Mouse (Mus musculus): ENCODE results near the gene Nsd2. TPM values are rescaled to one million over a fixed set of nuclear protein-coding genes. Genes with fewer than 3 reads are reported as not detected.
A peak's percentile ranks its signal among the peaks of the same experiment; 100 is the strongest.

Gene Nsd2
- polyA plus RNA-seq, 1 experiment from 2014 or later, result 129 TPM

DNA sequence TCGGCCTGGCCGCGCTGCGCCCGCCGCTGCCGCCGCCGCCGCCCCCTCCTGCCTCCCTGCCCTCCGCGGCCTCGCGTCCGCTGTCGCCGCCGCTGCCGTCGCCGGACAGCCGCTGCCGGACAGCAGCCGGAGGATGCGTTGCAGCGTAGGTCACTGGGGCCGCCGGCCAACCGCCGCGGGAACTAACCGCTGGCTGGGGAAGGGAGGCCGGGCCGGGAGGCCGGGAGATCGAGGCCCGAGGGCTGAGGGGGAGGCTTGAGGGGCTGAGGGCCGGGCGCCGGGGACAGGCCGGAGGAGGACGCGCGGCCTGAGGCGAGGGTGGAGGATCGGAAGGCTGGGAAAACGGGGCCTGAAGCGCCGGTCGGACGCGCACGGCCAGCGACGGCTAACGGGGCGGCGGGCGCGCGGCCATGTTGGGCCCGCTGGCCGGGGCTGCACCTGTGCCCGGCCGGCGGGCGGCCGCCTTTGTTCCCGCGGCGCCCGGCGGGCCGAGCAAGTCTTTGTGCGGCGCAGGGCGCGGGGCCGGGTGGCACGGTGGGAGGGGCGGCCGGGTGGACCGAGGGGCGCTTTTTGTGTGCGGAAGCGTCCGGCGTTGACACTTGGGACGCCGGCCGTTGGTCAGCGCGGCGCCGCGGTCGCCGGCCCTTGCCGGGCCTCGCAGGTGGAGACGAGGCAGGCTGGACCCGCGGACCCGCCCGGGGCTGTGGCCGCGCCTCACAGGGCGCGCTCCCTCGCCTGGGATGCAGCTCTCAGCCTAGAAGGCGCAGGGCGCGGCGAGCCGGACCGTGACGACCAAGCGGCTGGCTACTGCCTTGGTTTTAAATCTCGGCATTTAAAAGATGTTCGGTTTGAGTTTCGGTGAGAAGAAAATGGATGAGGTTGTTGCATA is 452 bp downstream of the Nsd2 start:
- peak overlapping the region; percentile 100 for H3K27ac ChIP-seq
- peaks cover 57% of the 10 kb centered on the region for H3K4me1 ChIP-seq
- peak overlapping the region; percentile 100 for H3K9ac ChIP-seq
- WGBS, result under 1% methylated on average over 75 of the region's 121 CpGs
- no peaks in the 10 kb centered on the region for H3K9me3 ChIP-seq
- no peaks in the 10 kb centered on the region for H3K27me3 ChIP-seq
- ATAC-seq (ENCODE audit: low FRiP score), result peak; percentile 51
- peaks cover 3% of the 10 kb centered on the region; the same call in 1 of the 2 replicates for H3K36me3 ChIP-seq (replicated peaks)
- H3K4me3 ChIP-seq (replicated peaks), result peak overlapping the region; percentile 99
- H3K4me2 ChIP-seq, result peak overlapping the region; percentile 84

DNA sequence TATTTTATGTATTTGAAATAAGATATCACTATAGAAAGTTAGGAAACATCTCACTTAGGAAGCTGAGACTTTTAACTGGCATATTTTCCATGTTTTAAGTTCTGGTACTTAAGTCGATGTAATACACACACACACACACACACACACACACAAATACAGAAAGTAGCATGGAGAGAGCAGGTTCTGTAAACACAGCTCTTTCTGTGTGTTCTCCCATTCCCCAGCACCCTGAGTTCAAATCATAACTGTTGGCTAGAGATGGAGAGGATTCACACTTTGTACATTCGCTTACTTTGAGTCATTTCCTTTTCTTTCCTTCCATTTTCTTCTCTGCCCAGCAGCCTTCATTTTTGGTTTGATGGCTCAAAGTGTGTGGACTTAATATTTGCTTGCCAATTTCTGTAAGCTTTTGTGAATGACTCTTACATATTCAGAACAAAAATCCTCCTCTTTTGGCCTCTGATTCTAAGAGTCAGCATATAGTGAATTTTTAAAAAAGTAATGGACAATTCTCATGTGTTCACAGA is 1.4 kb downstream of the Nsd2 start:
- peak overlapping the region; percentile 84 for H3K4me2 ChIP-seq
- no peaks in the 10 kb centered on the region for H3K9me3 ChIP-seq
- peaks cover 64% of the 10 kb centered on the region for H3K4me1 ChIP-seq
- ATAC-seq (ENCODE audit: low FRiP score), result no peak
- no peaks in the 10 kb centered on the region for H3K27me3 ChIP-seq
- WGBS, result 51% methylated on average over 2 of the region's 2 CpGs
- H3K4me3 ChIP-seq (replicated peaks), result peak overlapping the region; percentile 99
- no peak overlapping the region for H3K27ac ChIP-seq
- H3K9ac ChIP-seq, result peak overlapping the region; percentile 100
- H3K36me3 ChIP-seq (replicated peaks), result peaks cover 3% of the 10 kb centered on the region; the same call in 1 of the 2 replicates

DNA sequence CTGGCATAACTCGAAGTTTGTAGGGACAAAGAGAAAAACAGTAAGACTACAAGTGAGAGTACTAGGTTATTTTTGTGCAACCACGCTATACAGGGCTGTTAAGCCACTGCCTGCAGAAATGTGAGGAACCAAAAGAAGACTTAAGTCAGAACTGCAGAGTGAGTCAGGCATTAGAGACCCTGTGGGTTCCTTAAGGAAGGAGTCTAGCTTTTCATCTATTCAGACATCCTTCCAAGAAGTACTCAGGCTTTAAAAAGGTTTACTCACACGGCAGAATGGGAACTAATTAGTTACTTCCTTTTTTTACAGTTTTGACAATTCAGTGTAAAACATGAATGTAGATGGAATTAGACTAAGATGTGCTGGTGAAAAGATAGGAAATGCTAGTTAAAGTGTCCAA is 1.9 kb downstream of the Nsd2 start:
- Histone ChIP-seq H3K9me3 (no peaks in the 10 kb centered on the region), H3K4me2 (peak overlapping the region; percentile 84), H3K4me3 (replicated peaks) (peak overlapping the region; percentile 99), H3K9ac (peak overlapping the region; percentile 100), H3K4me1 (peaks cover 64% of the 10 kb centered on the region), H3K27me3 (no peaks in the 10 kb centered on the region), H3K36me3 (replicated peaks) (peaks cover 3% of the 10 kb centered on the region; the same call in 1 of the 2 replicates), H3K27ac (no peak overlapping the region)
- no peak for ATAC-seq (ENCODE audit: low FRiP score)
- WGBS, result 17% methylated on average over 3 of the region's 3 CpGs

DNA sequence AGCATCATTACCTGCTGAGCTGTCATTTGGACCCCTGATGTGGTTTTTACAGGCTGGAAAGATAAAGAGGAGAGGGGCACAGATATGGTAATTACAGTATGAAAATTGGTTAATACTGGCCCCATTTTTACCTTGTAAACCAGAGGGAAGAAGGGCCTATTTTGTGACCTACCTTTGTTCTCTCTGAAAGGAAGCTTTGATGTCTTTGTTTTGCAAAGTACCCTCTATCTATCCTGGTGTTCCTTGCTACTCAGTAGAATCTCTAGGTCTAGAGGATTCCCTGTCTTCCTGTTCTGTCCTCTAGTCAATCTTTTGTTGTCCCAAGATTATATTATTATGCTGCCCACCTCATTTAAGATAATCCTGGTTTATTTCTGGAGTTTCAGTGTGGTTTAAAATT is 5.5 kb downstream of the Nsd2 start:
- no peak overlapping the region for H3K4me3 ChIP-seq (replicated peaks)
- no peak for ATAC-seq (ENCODE audit: low FRiP score)
- no peaks in the 10 kb centered on the region for H3K9me3 ChIP-seq
- no peak overlapping the region for H3K27ac ChIP-seq
- H3K9ac ChIP-seq, result no peak overlapping the region
- H3K36me3 ChIP-seq (replicated peaks), result peaks cover 12% of the 10 kb centered on the region
- 0 out of 2 replicates have a peak overlapping the region, but pooled peaks have one; percentile 11 for H3K4me2 ChIP-seq
- peaks cover 44% of the 10 kb centered on the region for H3K4me1 ChIP-seq
- H3K27me3 ChIP-seq, result no peaks in the 10 kb centered on the region

DNA sequence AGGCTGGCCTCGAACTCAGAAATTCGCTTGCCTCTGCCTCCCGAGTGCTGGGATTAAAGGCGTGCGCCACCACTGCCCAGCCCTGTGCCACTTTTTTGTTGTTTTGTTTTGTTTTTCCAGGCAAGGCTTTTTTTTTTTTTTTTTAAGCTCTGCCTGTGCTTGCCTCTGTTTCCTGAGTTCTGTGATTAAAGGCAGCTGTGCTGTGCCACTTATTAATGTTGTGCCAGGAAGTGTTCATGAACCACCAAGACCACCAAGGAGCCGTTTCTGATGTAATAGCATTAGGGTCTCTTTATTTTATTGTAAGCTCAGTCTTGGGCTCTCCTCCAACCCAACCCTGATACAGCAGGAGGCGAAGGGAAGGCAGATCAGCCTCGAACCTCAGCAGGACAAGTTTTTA is 7.6 kb downstream of the Nsd2 start:
- Histone ChIP-seq H3K9ac (no peak overlapping the region), H3K27ac (no peak overlapping the region), H3K4me3 (replicated peaks) (no peak overlapping the region), H3K4me2 (no peak overlapping the region), H3K27me3 (no peaks in the 10 kb centered on the region), H3K4me1 (peaks cover 32% of the 10 kb centered on the region), H3K36me3 (replicated peaks) (peaks cover 16% of the 10 kb centered on the region), H3K9me3 (no peaks in the 10 kb centered on the region)
- ATAC-seq (ENCODE audit: low FRiP score), result no peak
- 87% methylated on average over 8 of the region's 8 CpGs for WGBS

DNA sequence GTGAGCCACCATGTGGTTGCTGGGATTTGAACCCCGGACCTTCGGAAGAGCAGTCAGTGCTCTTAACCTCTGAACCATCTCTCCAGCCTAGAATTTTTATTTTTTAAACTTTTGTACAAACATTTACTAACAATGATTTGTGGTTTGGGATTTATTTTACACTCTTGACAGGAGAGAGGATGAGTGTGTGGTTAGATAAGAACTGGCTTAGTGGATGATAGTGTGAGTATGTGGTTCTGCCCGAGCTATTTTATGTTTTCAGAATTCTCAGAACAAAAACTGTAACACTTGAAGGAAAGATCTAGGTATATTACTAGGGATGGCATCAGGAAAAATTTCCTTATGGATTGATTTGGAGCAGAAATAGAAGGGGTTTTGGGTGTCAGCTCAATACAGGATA is 9.4 kb downstream of the Nsd2 start:
- Histone ChIP-seq H3K27me3 (no peaks in the 10 kb centered on the region), H3K4me2 (no peak overlapping the region), H3K36me3 (replicated peaks) (peaks cover 16% of the 10 kb centered on the region; the same call in 1 of the 2 replicates), H3K27ac (no peak overlapping the region), H3K9me3 (no peaks in the 10 kb centered on the region), H3K4me1 (peaks cover 19% of the 10 kb centered on the region), H3K4me3 (replicated peaks) (no peak overlapping the region), H3K9ac (no peak overlapping the region)
- 95% methylated on average over 3 of the region's 3 CpGs for WGBS
- no peak for ATAC-seq (ENCODE audit: low FRiP score)

DNA sequence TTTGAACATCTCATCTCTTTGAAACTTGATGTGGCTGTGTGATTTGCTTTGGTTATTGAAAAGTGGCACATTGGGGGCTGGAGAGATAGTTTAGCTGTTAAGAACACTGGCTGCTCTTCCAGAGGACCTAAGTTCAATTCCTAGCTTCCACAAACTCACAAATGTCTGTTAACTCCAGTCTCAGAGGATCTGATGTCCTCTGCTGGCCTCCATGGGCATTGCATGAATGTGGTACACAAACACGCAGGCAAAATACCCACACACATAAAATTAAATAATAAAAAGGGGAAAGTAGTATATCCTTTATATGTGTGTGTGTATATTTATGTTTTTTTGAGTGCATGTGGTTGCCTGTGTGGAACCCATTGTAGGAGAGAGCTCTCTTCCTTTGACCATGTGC is 10.3 kb downstream of the Nsd2 start:
- Histone ChIP-seq H3K36me3 (replicated peaks) (peaks cover 12% of the 10 kb centered on the region; the same call in 1 of the 2 replicates), H3K4me1 (peaks cover 11% of the 10 kb centered on the region), H3K4me2 (no peak overlapping the region), H3K27ac (no peak overlapping the region), H3K4me3 (replicated peaks) (no peak overlapping the region), H3K9me3 (no peaks in the 10 kb centered on the region), H3K27me3 (no peaks in the 10 kb centered on the region), H3K9ac (no peak overlapping the region)
- ATAC-seq (ENCODE audit: low FRiP score), result no peak
- WGBS, result 78% methylated on average over 1 of the region's 1 CpGs

DNA sequence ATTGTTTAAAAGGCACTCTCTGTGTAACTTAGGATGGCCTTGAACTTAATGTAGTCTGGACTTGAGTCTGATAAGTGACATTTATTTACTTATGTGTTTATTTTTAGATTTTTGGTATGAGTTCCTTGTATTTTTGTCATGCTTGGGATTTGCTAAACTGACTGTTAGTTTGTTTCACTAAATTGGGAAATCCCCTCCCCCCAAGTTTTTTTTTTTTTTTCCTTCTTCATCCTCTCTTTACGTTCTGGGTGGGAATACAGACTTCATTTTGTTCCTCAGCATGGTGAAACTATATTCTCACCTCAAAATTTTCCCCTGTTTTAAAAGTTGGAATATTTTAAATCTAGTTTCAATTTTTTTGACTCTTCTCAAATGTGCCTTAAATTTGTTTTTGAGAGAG is 20.8 kb downstream of the Nsd2 start:
- H3K4me3 ChIP-seq (replicated peaks), result no peak overlapping the region
- no peak for ATAC-seq (ENCODE audit: low FRiP score)
- H3K4me2 ChIP-seq, result no peak overlapping the region
- no peak overlapping the region for H3K27ac ChIP-seq
- no peak overlapping the region for H3K9ac ChIP-seq
- no peaks in the 10 kb centered on the region for H3K4me1 ChIP-seq
- H3K27me3 ChIP-seq, result no peaks in the 10 kb centered on the region
- no peaks in the 10 kb centered on the region for H3K9me3 ChIP-seq
- peaks cover 40% of the 10 kb centered on the region for H3K36me3 ChIP-seq (replicated peaks)
- WGBS, result 93% methylated on average over 1 of the region's 1 CpGs

DNA sequence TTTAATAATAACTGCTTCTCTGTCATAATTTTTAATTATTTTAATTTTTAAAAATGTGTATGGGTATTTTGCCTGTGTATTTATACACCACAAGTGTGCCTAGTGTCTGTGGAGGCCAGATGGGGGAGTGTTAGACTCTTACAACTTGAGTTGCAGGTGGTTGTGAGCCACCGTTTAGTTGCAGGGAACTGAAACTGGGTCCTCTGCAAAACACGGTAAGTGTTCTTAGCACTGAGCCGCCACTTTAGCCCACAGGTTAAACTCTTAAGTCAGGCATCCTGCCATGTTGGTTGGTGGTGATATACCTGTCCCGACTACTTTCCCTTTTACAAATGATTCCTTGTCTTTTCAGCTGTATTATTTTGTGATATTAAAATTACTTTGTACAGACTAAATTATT is 22.0 kb downstream of the Nsd2 start:
- H3K9me3 ChIP-seq, result no peaks in the 10 kb centered on the region
- H3K27me3 ChIP-seq, result no peaks in the 10 kb centered on the region
- 92% methylated on average over 4 of the region's 4 CpGs for WGBS
- H3K27ac ChIP-seq, result no peak overlapping the region
- peaks cover 50% of the 10 kb centered on the region for H3K36me3 ChIP-seq (replicated peaks)
- H3K9ac ChIP-seq, result no peak overlapping the region
- no peak for ATAC-seq (ENCODE audit: low FRiP score)
- no peaks in the 10 kb centered on the region for H3K4me1 ChIP-seq
- H3K4me3 ChIP-seq (replicated peaks), result no peak overlapping the region
- no peak overlapping the region for H3K4me2 ChIP-seq

DNA sequence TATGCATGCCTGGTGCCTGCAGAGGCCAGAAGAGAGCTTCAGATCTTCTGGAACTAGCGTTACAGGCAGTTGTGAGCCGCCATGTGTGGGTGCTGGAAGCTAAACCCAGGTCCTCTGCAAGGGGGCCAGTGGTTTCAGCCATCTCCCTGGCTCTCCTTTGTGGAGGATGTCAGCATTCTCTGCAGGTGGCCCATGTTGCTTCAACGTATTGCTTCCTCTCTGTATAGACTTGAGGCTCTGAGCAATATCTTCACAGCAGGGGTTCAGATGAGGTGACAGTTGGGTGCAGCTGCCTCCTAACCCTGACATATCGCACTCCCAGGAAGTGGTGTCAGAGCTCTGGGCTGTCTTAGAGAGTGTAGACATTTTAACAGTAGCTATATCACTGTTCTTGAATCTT is 30.9 kb downstream of the Nsd2 start:
- 89% methylated on average over 4 of the region's 4 CpGs for WGBS
- no peak for ATAC-seq (ENCODE audit: low FRiP score)
- Histone ChIP-seq H3K9me3 (no peaks in the 10 kb centered on the region), H3K4me1 (no peaks in the 10 kb centered on the region), H3K36me3 (replicated peaks) (peaks cover 67% of the 10 kb centered on the region), H3K4me2 (no peak overlapping the region), H3K27me3 (no peaks in the 10 kb centered on the region), H3K4me3 (replicated peaks) (no peak overlapping the region), H3K27ac (no peak overlapping the region), H3K9ac (no peak overlapping the region)

DNA sequence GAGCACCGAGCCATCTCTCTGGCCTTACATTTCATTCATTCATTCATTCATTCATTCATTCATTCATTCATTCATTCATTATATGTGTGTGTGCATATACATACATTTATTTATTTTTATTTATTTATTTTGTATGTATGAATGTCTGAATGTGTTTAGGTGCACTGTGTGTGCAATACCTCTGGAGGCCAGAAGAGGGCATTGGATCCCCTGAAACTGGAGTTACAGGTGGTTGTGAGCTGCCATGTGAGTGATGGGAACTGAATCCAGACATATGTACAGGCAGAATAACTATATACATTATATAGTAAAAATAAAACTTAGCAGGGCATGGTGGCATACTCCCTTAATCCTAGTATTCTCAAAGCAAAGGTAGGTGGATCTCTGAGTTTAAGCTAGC is 32.6 kb downstream of the Nsd2 start:
- no peak for ATAC-seq (ENCODE audit: low FRiP score)
- H3K4me1 ChIP-seq, result no peaks in the 10 kb centered on the region
- H3K9me3 ChIP-seq, result no peaks in the 10 kb centered on the region
- H3K27ac ChIP-seq, result no peak overlapping the region
- H3K4me3 ChIP-seq (replicated peaks), result no peak overlapping the region
- H3K27me3 ChIP-seq, result no peaks in the 10 kb centered on the region
- WGBS, result 100% methylated on average over 1 of the region's 1 CpGs
- H3K36me3 ChIP-seq (replicated peaks), result peaks cover 70% of the 10 kb centered on the region
- no peak overlapping the region for H3K9ac ChIP-seq
- H3K4me2 ChIP-seq, result no peak overlapping the region

DNA sequence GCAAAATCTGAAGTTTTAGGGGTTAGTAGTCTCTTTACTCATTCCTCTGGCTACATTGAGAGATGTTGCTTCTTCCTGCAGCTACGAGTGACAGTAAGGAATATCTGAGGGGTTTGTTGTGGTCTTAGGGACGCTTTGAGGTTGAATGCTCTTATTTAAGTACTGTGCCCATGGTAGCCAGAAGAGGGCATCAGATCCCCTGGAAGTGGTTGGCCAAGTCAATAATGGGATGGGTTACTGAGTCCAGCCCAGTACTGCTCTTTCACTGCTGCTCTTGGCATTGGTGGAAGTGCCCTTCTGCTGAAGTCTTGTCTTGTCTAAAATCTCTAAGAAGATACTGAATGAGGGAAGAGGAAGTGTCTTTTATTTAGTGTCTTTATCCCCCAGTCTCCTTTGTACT is 33.5 kb downstream of the Nsd2 start:
- no peaks in the 10 kb centered on the region for H3K27me3 ChIP-seq
- no peak overlapping the region for H3K27ac ChIP-seq
- H3K36me3 ChIP-seq (replicated peaks), result peaks cover 73% of the 10 kb centered on the region
- H3K4me3 ChIP-seq (replicated peaks), result no peak overlapping the region
- WGBS, result 70% methylated on average over 2 of the region's 2 CpGs
- H3K4me1 ChIP-seq, result no peaks in the 10 kb centered on the region
- H3K4me2 ChIP-seq, result no peak overlapping the region
- no peaks in the 10 kb centered on the region for H3K9me3 ChIP-seq
- ATAC-seq (ENCODE audit: low FRiP score), result no peak
- H3K9ac ChIP-seq, result no peak overlapping the region

DNA sequence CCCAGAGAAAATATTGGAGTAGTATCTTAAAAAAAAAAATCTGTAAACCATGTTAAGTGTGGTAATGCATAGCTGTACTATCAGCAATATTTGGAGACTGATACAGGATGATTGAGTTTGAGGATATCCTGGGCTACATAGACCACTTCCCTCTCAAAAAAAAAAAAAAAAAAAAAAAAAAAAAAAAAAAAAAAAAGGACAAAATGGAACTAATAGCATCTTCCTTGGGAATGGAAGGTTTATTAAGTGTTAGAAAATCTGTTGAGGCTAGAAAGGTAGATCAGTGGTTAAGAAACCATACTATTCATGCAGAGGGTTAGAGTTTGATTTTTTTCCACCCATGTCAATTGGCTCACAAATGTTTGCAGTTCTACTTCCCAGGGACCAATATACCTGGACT is 37.2 kb downstream of the Nsd2 start:
- no peak overlapping the region for H3K9ac ChIP-seq
- no peak overlapping the region for H3K4me3 ChIP-seq (replicated peaks)
- H3K36me3 ChIP-seq (replicated peaks), result peaks cover 87% of the 10 kb centered on the region
- no peak overlapping the region for H3K27ac ChIP-seq
- ATAC-seq (ENCODE audit: low FRiP score), result no peak
- H3K4me2 ChIP-seq, result no peak overlapping the region
- no peaks in the 10 kb centered on the region for H3K4me1 ChIP-seq
- H3K27me3 ChIP-seq, result no peaks in the 10 kb centered on the region
- H3K9me3 ChIP-seq, result no peaks in the 10 kb centered on the region
